Mouse (Mus musculus) layer of hippocampus, postnatal 36 days (tissue): ENCODE results near the gene Tcp11l2. TPM values are rescaled to one million over a fixed set of nuclear protein-coding genes. Genes with fewer than 3 reads are reported as not detected.

Source experiments
- DNase-seq, 2 experiments: peaks; one replicate each; pipeline ENCODE4 v3.0.0; 2022
- total RNA-seq, 2 experiments: library from RNA; stranded (reverse); gene quantifications; 2 replicates each; pipeline ENCODE4 v1.2.3; 2021

Tcp11l2 gene
- total RNA-seq, 2 experiments from 2014 or later, result 28.4 to 31.1 TPM

- no peak for DNase-seq
These were observed 81.1 kb downstream of the Tcp11l2 start for GRCm38 (mm10) chr10:84657437-84658087.

GRCm38 (mm10) chr10:84658088-84658848 lies 81.8 kb downstream of the Tcp11l2 start:
- DNase-seq, result no peak

- DNase-seq, result no peak
These were observed 82.9 kb downstream of the Tcp11l2 start for GRCm38 (mm10) chr10:84659281-84659680.

- no peak for DNase-seq
These were observed 85.7 kb downstream of the Tcp11l2 start for GRCm38 (mm10) chr10:84662138-84662537.

Other genes with a start within 250 kb of the Tcp11l2 start
- gene Nuak1, start 136.0 kb upstream of the Tcp11l2 start, total RNA-seq, result 10 to 100 TPM; 54.7 to 55.6 TPM
- gene Ckap4, start 42.6 kb upstream of the Tcp11l2 start, total RNA-seq, result 10 to 100 TPM; 21.6 to 22.5 TPM
- 10 to 100 TPM; 14.2 to 16.0 TPM for gene Polr3b, start 45.7 kb downstream of the Tcp11l2 start, total RNA-seq
- gene Rfx4, start 179.4 kb downstream of the Tcp11l2 start, total RNA-seq, result 10 to 100 TPM; 11.1 to 11.2 TPM